Mouse (Mus musculus) heart, postnatal 0 days (tissue): ENCODE data around the gene Nmnat1.

Experiments used
- CTCF ChIP-seq: IDR thresholded peaks from 2 replicates; pipeline ENCODE4 v1.5.1; 2016; ENCODE audit warnings: antibody characterized with exemption, control low read depth, low read depth
- EP300 ChIP-seq: IDR thresholded peaks from 2 replicates; pipeline ENCODE4 v1.6.1; 2016; ENCODE audit warnings: antibody characterized with exemption, low read depth

GRCm38 (mm10) chr4:149446309-149446708 is 38.7 kb downstream of the Nmnat1 start:
- TF ChIP-seq CTCF (no peak), EP300 (no peak)
